Mouse (Mus musculus): ENCODE results near the gene Slc1a4.

- TF ChIP-seq CTCF (IDR thresholded peaks at IDR 0.05; ENCODE audit: low read depth) (no peak), EP300 (IDR thresholded peaks at IDR 0.05; ENCODE audit: low read depth) (0 out of 2 replicates have a peak, but pooled peaks have one; percentile 19)
These were observed 38.0 kb upstream of the Slc1a4 start for GRCm38 (mm10) chr11:20370486-20370885.

Data from liver, embryonic 14.5 days (tissue).